Mouse (Mus musculus) hindbrain, postnatal 0 days (tissue): ENCODE data around the gene Gria4. TPM values are rescaled to one million over a fixed set of nuclear protein-coding genes. Genes with fewer than 3 reads are reported as not detected.
"Not testable (repeated sequence)": the region's sequence is repeated elsewhere in the genome, so short reads cannot be mapped to it uniquely, and the experiment has no call there.

ENCODE experiments used
- ATAC-seq: fragments of 200-750 bp; cut with Nextera tagmentation; 2 replicates; pipeline ENCODE4 v1.8.0; 2017; ENCODE audit warnings: mild to moderate bottlenecking, moderate TSS enrichment, moderate library complexity
- DNase-seq: peaks from one replicate; pipeline ENCODE4 v3.0.0-alpha.2; 2015; ENCODE audit warnings: low spot score
- H3K27ac ChIP-seq: fragments of 300-500 bp; sonication (generic); 2 replicates; pipeline ENCODE4 v1.5.1; 2014; ENCODE audit warnings: mild to moderate bottlenecking
- H3K27me3 ChIP-seq: fragments of 300-500 bp; sonication (generic); 2 replicates; pipeline ENCODE4 v1.6.1; 2014; ENCODE audit warnings: low read length, mixed read lengths; ENCODE audit not compliant: insufficient read depth
- H3K36me3 ChIP-seq: fragments of 300-500 bp; sonication (generic); 2 replicates; pipeline ENCODE4 v1.6.1; 2014; ENCODE audit warnings: low read length, mixed read lengths; ENCODE audit not compliant: insufficient read depth
- H3K4me1 ChIP-seq: fragments of 300-500 bp; sonication (generic); 2 replicates; pipeline ENCODE4 v1.6.1; 2014; ENCODE audit warnings: antibody characterized with exemption, low read length, mixed read lengths; ENCODE audit not compliant: insufficient read depth
- H3K4me2 ChIP-seq: fragments of 300-500 bp; sonication (generic); 2 replicates; pipeline ENCODE4 v1.6.1; 2014; ENCODE audit warnings: low read depth, mild to moderate bottlenecking, low read length, moderate library complexity, mixed read lengths
- H3K4me3 ChIP-seq: fragments of 300-500 bp; sonication (generic); 2 replicates; pipeline ENCODE4 v1.5.1; 2014; ENCODE audit warnings: low read length
- H3K9ac ChIP-seq: fragments of 300-500 bp; sonication (generic); replicated peaks from 2 replicates; pipeline ENCODE4 v1.6.1; 2014; ENCODE audit warnings: mild to moderate bottlenecking, low read length, moderate library complexity, mixed read lengths
- H3K9me3 ChIP-seq: fragments of 300-500 bp; sonication (generic); 2 replicates; pipeline ENCODE4 v1.6.1; 2016; ENCODE audit warnings: low read length, mixed read lengths
- CTCF ChIP-seq: IDR thresholded peaks from 2 replicates; pipeline ENCODE4 v1.5.1; 2016; ENCODE audit warnings: antibody characterized with exemption, control low read depth, low read depth
- WGBS: fragments of 180-500 bp; shearing (Covaris S2); extraction: QIAGEN DNeasy Blood & Tissue Kit; methylation state at CpG from one replicate; pipeline ENCODE4 v1.1.7; 2014; 5-methylcytosine and 5-hydroxymethylcytosine counted together
- polyA plus RNA-seq: library from polyadenylated mRNA; unstranded; fragments of >200 nt; fragmentation: Nextera tagmentation; extraction: Ambion mirVana; gene quantifications from 2 replicates; pipeline ENCODE4 v1.2.1, GENCODE M21; 2015
- total RNA-seq: library from RNA; depleted of rRNA; stranded (reverse); fragments of >200 nt; gene quantifications from 2 replicates; pipeline ENCODE4 v1.2.3, GENCODE M21; 2014

Gene Gria4
- total and polyA plus RNA-seq, 2 experiments from 2014 or later: 38.6 to 94.6 TPM

GRCm38 (mm10) chr9:4459456-4460070 lies 336.5 kb downstream of the Gria4 start:
- TF ChIP-seq CTCF: no peak
- Histone ChIP-seq H3K27ac (no peak overlapping the region), H3K4me3 (no peak overlapping the region), H3K36me3 (no peaks in the 10 kb centered on the region), H3K9me3 (no peaks in the 10 kb centered on the region), H3K4me2 (no peak overlapping the region), H3K4me1 (no peaks in the 10 kb centered on the region), H3K27me3 (no peaks in the 10 kb centered on the region), H3K9ac (no peak overlapping the region)
- no peak for DNase-seq
- ATAC-seq: no peak
- 63% methylated on average over 1 of the region's 1 CpGs for WGBS

DNA sequence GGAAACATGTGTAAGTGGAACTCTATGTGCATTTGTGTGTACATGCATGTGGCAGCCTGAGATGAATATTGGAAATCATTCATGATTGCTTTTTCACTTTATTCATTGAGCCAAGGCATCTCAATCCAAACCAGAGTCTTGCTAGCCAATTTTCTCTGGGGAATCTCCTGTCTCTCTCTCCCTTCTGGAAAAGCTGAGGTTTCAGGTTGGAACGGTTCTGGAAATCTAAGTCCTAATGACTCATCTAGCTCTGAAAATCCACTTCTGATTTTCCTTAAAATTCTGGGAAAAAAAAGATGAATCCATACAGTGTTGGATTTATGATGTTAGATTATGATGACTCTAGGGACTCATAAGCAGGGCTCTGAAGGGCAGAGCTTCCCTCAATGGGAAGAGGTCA lies 337.8 kb downstream of the Gria4 start:
- Histone ChIP-seq H3K27me3 (no peaks in the 10 kb centered on the region), H3K9ac (no peak overlapping the region), H3K4me2 (no peak overlapping the region), H3K4me3 (no peak overlapping the region), H3K9me3 (no peaks in the 10 kb centered on the region), H3K4me1 (no peaks in the 10 kb centered on the region), H3K27ac (no peak overlapping the region), H3K36me3 (no peaks in the 10 kb centered on the region)
- DNase-seq (no peak), ATAC-seq (no peak)
- 73% methylated on average over 1 of the region's 1 CpGs for WGBS
- no peak for TF ChIP-seq CTCF

- no peak for DNase-seq
- no peaks in the 10 kb centered on the region for H3K36me3 ChIP-seq
- no peak overlapping the region for H3K4me3 ChIP-seq
- no peak overlapping the region for H3K4me2 ChIP-seq
- ATAC-seq: no peak
- no peaks in the 10 kb centered on the region for H3K27me3 ChIP-seq
- no peaks in the 10 kb centered on the region for H3K4me1 ChIP-seq
- WGBS: 90% methylated on average over 1 of the region's 1 CpGs
- no peaks in the 10 kb centered on the region for H3K9me3 ChIP-seq
- no peak overlapping the region for H3K9ac ChIP-seq
- no peak for TF ChIP-seq CTCF
- H3K27ac ChIP-seq: no peak overlapping the region
Observed at GRCm38 (mm10) chr9:4457644-4458043, 338.4 kb downstream of the Gria4 start.

- peak; percentile 70 for TF ChIP-seq CTCF
- WGBS: 21% methylated on average over 2 of the region's 2 CpGs
- Histone ChIP-seq H3K9me3 (no peaks in the 10 kb centered on the region), H3K4me2 (no peak overlapping the region), H3K4me1 (no peaks in the 10 kb centered on the region), H3K36me3 (no peaks in the 10 kb centered on the region), H3K27me3 (no peaks in the 10 kb centered on the region), H3K9ac (no peak overlapping the region), H3K4me3 (no peak overlapping the region), H3K27ac (no peak overlapping the region)
- DNase-seq: peak; percentile 70
- peak; percentile 74 for ATAC-seq
Observed at GRCm38 (mm10) chr9:4442908-4443307, 353.1 kb downstream of the Gria4 start.

- not testable (repeated sequence) for H3K4me1 ChIP-seq, ATAC-seq, H3K27me3 ChIP-seq, H3K9ac ChIP-seq, H3K4me3 ChIP-seq, H3K27ac ChIP-seq, H3K9me3 ChIP-seq, H3K4me2 ChIP-seq, DNase-seq, H3K36me3 ChIP-seq
- WGBS: 96% methylated on average over 11 of the region's 11 CpGs
Observed at GRCm38 (mm10) chr9:4400801-4401200, 395.2 kb downstream of the Gria4 start.

DNA sequence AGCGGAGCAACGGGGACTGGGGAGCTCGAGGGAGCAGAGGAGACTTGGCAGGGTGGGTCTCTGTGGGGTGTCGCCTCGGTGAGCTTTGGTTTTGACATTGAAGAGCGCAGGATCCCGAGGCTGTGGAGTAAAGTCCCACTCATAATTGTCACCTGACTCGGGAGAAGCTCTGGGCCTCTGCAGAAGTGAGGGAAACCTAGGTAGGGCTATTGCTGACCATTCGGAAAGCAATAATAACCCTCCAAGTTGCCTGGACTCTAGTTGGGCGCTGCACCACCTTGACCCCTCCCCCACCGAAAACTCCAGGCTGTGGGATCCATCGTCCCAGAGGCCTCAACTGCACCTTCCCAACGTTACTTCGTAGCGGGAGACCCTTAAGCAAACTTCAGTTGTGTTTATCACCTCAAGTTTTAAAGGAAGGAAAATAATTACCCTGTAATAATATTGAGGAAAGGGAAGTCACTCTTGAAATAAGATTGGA lies 419.4 kb downstream of the Gria4 start:
- DNase-seq: no peak
- H3K4me2 ChIP-seq: peak overlapping the region; percentile 88
- WGBS: under 1% methylated on average over 15 of the region's 15 CpGs
- H3K27ac ChIP-seq: peak overlapping the region; percentile 74
- 0 out of 2 replicates have a peak, but pooled peaks cover 4% of the 10 kb centered on the region for H3K4me1 ChIP-seq
- H3K9me3 ChIP-seq: no peaks in the 10 kb centered on the region
- H3K4me3 ChIP-seq: peak overlapping the region; percentile 81
- H3K36me3 ChIP-seq: no peaks in the 10 kb centered on the region
- no peak for TF ChIP-seq CTCF
- H3K27me3 ChIP-seq: no peaks in the 10 kb centered on the region
- ATAC-seq: no peak; the same call in 1 of the 2 replicates
- H3K9ac ChIP-seq: peak overlapping the region; percentile 71
